Mouse (Mus musculus) ES-E14 (cell line): ENCODE results near the gene Baiap2l1.

Experiments used
- CHD2 ChIP-seq: IDR thresholded peaks from 2 replicates; pipeline ENCODE4 v1.6.1; 2014; ENCODE audit warnings: mild to moderate bottlenecking, low read depth, low read length, inconsistent platforms
- MAFK ChIP-seq: IDR thresholded peaks from 2 replicates; pipeline ENCODE4 v1.6.1; 2014; ENCODE audit warnings: mild to moderate bottlenecking, low read depth, low read length, inconsistent platforms; ENCODE audit not compliant: insufficient read depth
- ZC3H11A ChIP-seq: IDR thresholded peaks from 2 replicates; pipeline ENCODE4 v1.6.1; 2012; ENCODE audit warnings: low read depth, mild to moderate bottlenecking, inconsistent platforms, low read length, borderline replicate concordance

DNA sequence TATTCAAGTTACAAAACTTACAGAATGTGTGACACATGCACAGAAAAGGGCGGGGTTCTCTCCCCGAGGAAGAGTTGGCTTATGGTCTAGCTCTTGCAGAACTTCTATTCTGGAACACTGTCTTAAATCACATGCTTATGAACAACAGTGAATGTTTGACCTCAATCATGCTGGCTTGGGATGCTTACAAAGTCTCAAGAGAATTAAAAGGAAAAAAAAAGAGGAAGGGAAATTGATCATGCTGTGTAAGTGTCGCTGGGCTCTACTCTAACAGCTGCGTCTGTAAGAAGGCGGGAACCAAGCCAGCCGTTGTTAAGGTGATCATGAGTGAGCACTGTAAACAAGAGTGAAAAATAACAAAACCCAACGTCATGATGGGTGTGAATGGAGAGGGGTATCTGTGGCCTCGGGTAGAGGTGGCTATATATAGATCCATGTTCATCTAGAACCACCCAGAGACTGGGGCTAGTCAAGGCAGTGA lies 74.3 kb downstream of the Baiap2l1 start:
- no peak for TF ChIP-seq MAFK
- TF ChIP-seq ZC3H11A, result no peak
- TF ChIP-seq CHD2, result no peak
